Mouse (Mus musculus) induced T-regulatory cell, adult 2 months (primary cell): ENCODE data around the gene Klra3.
"Not testable (repeated sequence)": the region's sequence is repeated elsewhere in the genome, so short reads cannot be mapped to it uniquely, and the experiment has no call there.

Experiments
- DNase-seq: peaks from one replicate; pipeline ENCODE4 v3.0.0-alpha.2; 2012; ENCODE audit warnings: low read depth

The Klra3 gene

GRCm38 (mm10) chr6:130337411-130337810 lies at the start of gene Klra3:
TSS of gene Klra3 (minus strand) at chr6:130337574.
- no peak for DNase-seq

DNA sequence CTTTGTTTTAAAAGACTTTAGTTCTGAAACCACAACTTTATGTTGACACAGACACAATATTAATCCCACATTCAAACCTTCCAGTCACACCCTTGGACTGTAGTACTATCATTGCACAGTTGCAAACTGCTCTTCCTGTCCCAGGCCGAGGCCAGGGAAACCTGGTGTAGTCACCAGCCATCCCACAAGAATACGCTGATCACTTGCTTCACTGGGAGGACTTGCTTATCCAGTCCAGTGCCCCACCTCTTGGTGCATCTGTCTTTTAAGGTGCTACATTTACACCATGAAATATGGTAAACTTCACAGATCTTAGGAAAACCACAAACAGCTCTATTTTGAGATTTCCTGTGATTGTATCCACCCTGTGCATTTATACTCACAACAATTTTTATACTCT lies 49.4 kb upstream of the Klra3 start, which contains the start of gene Klra1:
Gene Klra1, minus strand, starts transcription at position 125 of the 400 bp plus-strand sequence.
- DNase-seq: no peak

- DNase-seq: no peak
These were observed 48.4 kb upstream of the Klra3 start for GRCm38 (mm10) chr6:130385803-130386202.

GRCm38 (mm10) chr6:130382375-130382774 lies 45.0 kb upstream of the Klra3 start:
- DNase-seq: no peak

GRCm38 (mm10) chr6:130345381-130345780 lies 8.0 kb upstream of the Klra3 start:
- not testable (repeated sequence) for DNase-seq

DNA sequence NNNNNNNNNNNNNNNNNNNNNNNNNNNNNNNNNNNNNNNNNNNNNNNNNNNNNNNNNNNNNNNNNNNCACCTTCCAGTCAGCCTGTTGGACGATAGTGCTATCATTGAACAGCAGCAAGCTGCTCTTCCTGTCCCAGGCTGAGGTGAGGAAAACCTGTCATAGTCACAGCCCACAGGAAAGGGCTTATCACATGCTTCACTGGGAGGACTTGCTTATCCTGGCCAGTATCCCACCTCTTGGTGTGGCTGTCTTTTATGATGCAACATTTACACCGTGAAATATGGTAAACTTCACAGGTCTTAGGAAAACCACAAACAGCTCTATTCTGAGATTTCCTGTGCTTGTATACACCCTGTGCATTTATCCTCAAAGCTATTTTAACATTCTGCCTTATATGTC lies 4.6 kb upstream of the Klra3 start:
- not testable (repeated sequence) for DNase-seq

GRCm38 (mm10) chr6:130287984-130288649 lies 49.3 kb downstream of the Klra3 start:
- DNase-seq: no peak

DNA sequence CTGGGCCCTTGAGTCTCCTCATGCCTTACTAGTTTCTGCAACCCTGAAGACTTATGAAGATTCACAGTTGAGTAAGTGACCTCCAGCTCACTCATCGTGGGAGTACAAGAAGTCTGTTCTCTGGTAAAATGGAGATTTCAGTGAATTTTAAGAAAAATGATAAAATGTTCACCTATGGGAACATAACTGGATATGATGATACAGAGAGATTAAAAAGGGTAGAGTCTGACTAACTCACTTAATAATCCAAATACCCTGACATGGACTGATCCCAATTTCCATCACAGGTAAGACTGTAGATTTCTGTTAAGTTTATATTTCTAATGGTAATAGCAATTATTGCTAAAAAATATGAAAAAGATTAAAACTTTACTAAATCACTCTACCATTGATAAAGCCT lies 55.5 kb downstream of the Klra3 start, which contains the start of gene Klra10:
Gene Klra10, minus strand, starts transcription at position 101 of the 400 bp plus-strand sequence.
- not testable (repeated sequence) for DNase-seq
